Mouse (Mus musculus) liver, postnatal 0 days (tissue): ENCODE data around the gene Moxd2. TPM values are rescaled to one million over a fixed set of nuclear protein-coding genes. Genes with fewer than 3 reads are reported as not detected.

ENCODE experiments used
- ATAC-seq: fragments of 200-750 bp; cut with Nextera tagmentation; 2 replicates; pipeline ENCODE4 v1.8.0; 2017; ENCODE audit warnings: mild to moderate bottlenecking, moderate library complexity
- DNase-seq: peaks from one replicate; pipeline ENCODE4 v3.0.0-alpha.2; 2016
- H3K27ac ChIP-seq: fragments of 300-500 bp; sonication (generic); 2 replicates; pipeline ENCODE4 v1.5.1; 2014; ENCODE audit warnings: antibody characterized with exemption, moderate library complexity, mild to moderate bottlenecking, low read depth
- H3K27me3 ChIP-seq: fragments of 300-500 bp; sonication (generic); 2 replicates; pipeline ENCODE4 v1.6.1; 2014; ENCODE audit warnings: low read length, control low read depth, mixed read lengths; ENCODE audit not compliant: insufficient read depth
- H3K36me3 ChIP-seq: fragments of 300-500 bp; sonication (generic); replicated peaks from 2 replicates; pipeline ENCODE4 v1.6.1; 2014; ENCODE audit warnings: mild to moderate bottlenecking, control low read depth, low read length, moderate library complexity, mixed read lengths; ENCODE audit not compliant: insufficient read depth
- H3K4me1 ChIP-seq: fragments of 300-500 bp; sonication (generic); 2 replicates; pipeline ENCODE4 v1.6.1; 2014; ENCODE audit warnings: antibody characterized with exemption, mild to moderate bottlenecking, control low read depth; ENCODE audit not compliant: insufficient read depth
- H3K4me2 ChIP-seq: fragments of 300-500 bp; sonication (generic); 2 replicates; pipeline ENCODE4 v1.6.1; 2014; ENCODE audit warnings: low read depth, mild to moderate bottlenecking, low read length, moderate library complexity, mixed read lengths
- H3K4me3 ChIP-seq: fragments of 300-500 bp; sonication (generic); 2 replicates; pipeline ENCODE4 v1.5.1; 2014; ENCODE audit warnings: low read depth, low read length
- H3K9ac ChIP-seq: fragments of 300-500 bp; sonication (generic); replicated peaks from 2 replicates; pipeline ENCODE4 v1.6.1; 2014; ENCODE audit warnings: mild to moderate bottlenecking, moderate library complexity
- H3K9me3 ChIP-seq: fragments of 300-500 bp; sonication (generic); 2 replicates; pipeline ENCODE4 v1.6.1; 2016; ENCODE audit warnings: mild to moderate bottlenecking, control low read depth, low read length, mixed read lengths
- CTCF ChIP-seq: sonication (generic); IDR thresholded peaks from 2 replicates; pipeline ENCODE4 v1.5.1; 2016; ENCODE audit warnings: antibody characterized with exemption, low read depth
- EP300 ChIP-seq: IDR thresholded peaks from 2 replicates; pipeline ENCODE4 v1.6.1; 2016; ENCODE audit warnings: antibody characterized with exemption, low read depth, mild to moderate bottlenecking
- WGBS: fragments of 180-500 bp; shearing (Covaris S2); extraction: QIAGEN DNeasy Blood & Tissue Kit; methylation state at CpG from one replicate; pipeline ENCODE4 v1.1.7; 2014; ENCODE audit not compliant: insufficient replicate concordance; 5-methylcytosine and 5-hydroxymethylcytosine counted together
- polyA plus RNA-seq: library from polyadenylated mRNA; unstranded; fragments of >200 nt; fragmentation: Nextera tagmentation; extraction: Ambion mirVana; gene quantifications from 2 replicates; pipeline ENCODE4 v1.2.1, GENCODE M21; 2015

Moxd2 gene
- polyA plus RNA-seq, result not detected in 2 replicates

DNA sequence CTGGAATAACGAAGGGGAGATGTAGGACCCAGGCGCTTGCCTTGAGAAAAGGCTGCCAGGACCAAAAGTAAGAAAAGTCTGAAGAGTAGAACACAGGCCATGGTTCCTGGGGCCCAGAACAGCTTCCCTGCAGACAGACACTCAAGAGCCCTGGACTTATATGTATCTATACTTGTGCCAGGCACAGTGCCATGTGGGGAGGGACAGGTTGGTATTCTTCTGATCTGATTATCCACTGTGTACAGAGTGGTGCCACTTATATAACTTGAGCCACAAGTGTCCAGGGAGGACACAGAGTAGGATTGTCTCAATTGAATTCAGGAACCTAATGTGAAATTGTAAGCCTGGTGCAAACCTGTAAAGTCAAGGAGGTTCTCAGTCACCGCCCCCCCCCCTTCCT is at the start of gene Moxd2:
TSS of gene Moxd2 (minus strand) at position 101 of the 400 bp plus-strand sequence.
- Histone ChIP-seq H3K27ac (no peak within 1 kb of the TSS), H3K9ac (no peak within 1 kb of the TSS), H3K36me3 (no peaks in the 10 kb centered on the region), H3K4me3 (no peak within 1 kb of the TSS), H3K27me3 (no peaks in the 10 kb centered on the region), H3K4me1 (no peaks in the 10 kb centered on the region; the same call in 1 of the 2 replicates), H3K9me3 (no peaks in the 10 kb centered on the region), H3K4me2 (no peak within 1 kb of the TSS)
- 93% methylated on average over 3 of the region's 3 CpGs for WGBS
- no peak for ATAC-seq
- DNase-seq, result no peak
- TF ChIP-seq CTCF (no peak), EP300 (no peak)

DNA sequence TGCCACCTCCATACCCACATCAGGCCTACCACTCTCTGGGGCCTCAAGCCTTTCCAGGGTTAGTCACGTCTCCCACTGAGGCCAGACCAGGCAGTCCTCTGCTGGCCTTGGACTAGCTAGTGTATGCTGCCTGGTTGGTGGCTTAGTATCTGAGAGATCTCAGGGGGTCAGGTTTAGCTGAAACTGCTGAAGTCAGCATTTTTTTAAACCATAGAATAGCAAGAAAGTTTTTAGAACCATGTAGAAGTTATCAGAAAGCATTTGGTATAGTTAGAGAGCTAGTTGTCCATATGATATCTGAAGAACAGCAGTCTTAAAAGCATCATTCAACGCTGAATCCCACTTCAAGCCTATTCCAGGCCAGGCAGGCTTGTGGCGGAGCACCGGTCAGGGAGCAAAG is 32.7 kb upstream of the Moxd2 start:
- no peaks in the 10 kb centered on the region for H3K9me3 ChIP-seq
- no peak overlapping the region for H3K4me3 ChIP-seq
- H3K4me2 ChIP-seq, result no peak overlapping the region
- no peak for DNase-seq
- H3K9ac ChIP-seq, result no peak overlapping the region
- TF ChIP-seq CTCF (no peak), EP300 (no peak)
- no peaks in the 10 kb centered on the region for H3K27me3 ChIP-seq
- no peaks in the 10 kb centered on the region for H3K36me3 ChIP-seq
- WGBS, result 79% methylated on average over 4 of the region's 4 CpGs
- H3K27ac ChIP-seq, result no peak overlapping the region
- ATAC-seq, result no peak
- H3K4me1 ChIP-seq, result no peaks in the 10 kb centered on the region

DNA sequence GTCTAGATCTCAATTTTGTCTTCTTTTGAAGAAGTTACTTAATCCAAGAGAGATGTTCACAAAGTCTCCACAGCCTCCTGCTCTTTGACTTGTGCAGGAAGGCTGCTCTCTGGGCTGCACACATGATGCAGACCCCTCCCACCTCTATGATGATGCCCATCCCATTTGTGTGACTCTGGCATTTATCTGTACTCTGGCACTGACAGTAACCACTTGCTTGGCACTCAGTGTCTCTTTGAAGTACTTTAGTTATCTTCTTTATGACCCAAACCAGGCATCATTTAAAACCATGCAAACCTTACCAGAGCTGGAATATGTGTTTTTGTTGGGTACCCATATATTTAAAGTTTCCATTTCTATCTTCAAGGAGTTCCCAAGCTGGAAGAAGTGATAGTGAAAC is 13.0 kb upstream of the Moxd2 start, which contains the start of gene Prss58:
TSS of gene Prss58 (minus strand) at position 101 of the 400 bp plus-strand sequence.
- no peaks in the 10 kb centered on the region for H3K9me3 ChIP-seq

DNA sequence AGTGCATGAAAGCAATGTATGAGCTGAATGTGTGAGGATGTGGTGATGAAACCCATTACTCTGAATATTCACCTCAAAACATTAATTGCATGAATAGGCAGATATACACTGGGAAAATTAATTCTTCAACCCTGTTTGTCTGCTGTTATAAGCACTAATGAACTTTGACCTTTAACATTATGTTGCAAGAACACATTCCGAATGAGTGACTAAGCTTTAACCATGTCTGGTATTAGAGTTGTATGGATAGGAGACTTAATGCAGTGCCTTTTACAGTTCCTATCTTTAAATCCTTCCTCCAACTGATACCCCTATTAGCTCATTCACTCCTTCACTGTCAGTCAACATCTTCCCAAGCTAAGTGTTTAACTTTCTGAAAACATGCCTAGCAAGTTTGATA is 7.4 kb upstream of the Moxd2 start:
- 53% methylated on average over 1 of the region's 1 CpGs for WGBS
- ATAC-seq, result peak; percentile 49
- Histone ChIP-seq H3K27me3 (no peaks in the 10 kb centered on the region), H3K4me1 (no peaks in the 10 kb centered on the region; the same call in 1 of the 2 replicates), H3K9me3 (no peaks in the 10 kb centered on the region), H3K27ac (no peak overlapping the region), H3K4me3 (no peak overlapping the region), H3K4me2 (no peak overlapping the region), H3K9ac (no peak overlapping the region), H3K36me3 (no peaks in the 10 kb centered on the region)
- no peak for TF ChIP-seq CTCF
- no peak for TF ChIP-seq EP300
- no peak for DNase-seq

More for the DNA sequence above, 13.0 kb upstream of the Moxd2 start, which contains the start of gene Prss58:
- Histone ChIP-seq H3K9ac (no peak within 1 kb of the TSS), H3K27me3 (no peaks in the 10 kb centered on the region), H3K4me2 (no peak within 1 kb of the TSS), H3K4me3 (no peak within 1 kb of the TSS), H3K36me3 (no peaks in the 10 kb centered on the region), H3K27ac (no peak within 1 kb of the TSS), H3K4me1 (no peaks in the 10 kb centered on the region)
- ATAC-seq, result no peak
- DNase-seq, result no peak
- no peak for TF ChIP-seq EP300
- TF ChIP-seq CTCF, result no peak

DNA sequence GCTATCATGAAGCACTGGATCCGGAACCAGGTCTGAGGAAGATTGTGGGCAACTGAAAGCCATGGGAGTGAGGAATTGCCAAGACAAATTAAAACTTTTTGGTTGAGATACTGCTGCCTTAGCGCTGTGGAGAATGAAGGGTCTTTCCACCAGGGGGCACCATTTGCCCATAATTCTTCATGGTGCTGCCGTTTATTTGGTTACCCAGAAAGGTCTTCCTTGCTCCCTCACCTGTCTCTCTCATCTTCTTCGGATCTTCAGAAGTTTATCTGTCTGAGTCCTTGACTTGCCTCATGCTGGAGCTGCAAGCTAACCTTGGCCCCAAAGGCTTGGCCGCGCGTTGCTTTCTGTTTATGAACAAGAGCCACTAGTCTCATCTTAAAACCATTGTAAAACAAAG is 6.3 kb upstream of the Moxd2 start:
- Histone ChIP-seq H3K4me3 (no peak overlapping the region), H3K4me1 (no peaks in the 10 kb centered on the region; the same call in 1 of the 2 replicates), H3K9me3 (no peaks in the 10 kb centered on the region), H3K27ac (no peak overlapping the region), H3K27me3 (no peaks in the 10 kb centered on the region), H3K36me3 (no peaks in the 10 kb centered on the region), H3K4me2 (no peak overlapping the region), H3K9ac (no peak overlapping the region)
- 30% methylated on average over 7 of the region's 7 CpGs for WGBS
- ATAC-seq, result no peak
- no peak for TF ChIP-seq EP300
- TF ChIP-seq CTCF, result peak; percentile 74
- DNase-seq, result peak; percentile 72

DNA sequence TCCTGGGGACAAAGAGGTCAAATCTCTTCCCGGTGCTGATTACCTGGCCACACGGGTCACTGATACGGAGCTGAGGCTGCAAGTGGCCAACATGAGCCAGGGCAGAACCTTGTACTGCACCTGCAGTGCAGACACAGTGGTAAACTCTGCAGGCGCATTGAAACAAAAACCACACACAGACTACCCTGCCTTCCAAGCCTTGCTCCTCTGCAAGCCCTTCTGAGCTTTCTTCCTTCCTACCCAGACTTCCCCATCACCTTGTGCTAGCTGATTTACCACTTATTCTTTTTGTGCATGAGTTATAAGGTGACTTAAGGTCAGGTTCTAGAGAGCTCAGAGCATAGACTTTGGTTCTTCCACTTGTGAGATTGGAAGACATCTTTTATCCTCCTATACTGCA is 4.5 kb upstream of the Moxd2 start:
- peak overlapping the region; percentile 82 for H3K27ac ChIP-seq
- no peak for DNase-seq
- no peak overlapping the region for H3K4me3 ChIP-seq
- 23% methylated on average over 4 of the region's 4 CpGs for WGBS
- H3K4me2 ChIP-seq, result peak overlapping the region; percentile 11; the same call in 1 of the 2 replicates
- no peaks in the 10 kb centered on the region for H3K27me3 ChIP-seq
- no peak for TF ChIP-seq CTCF
- no peak for TF ChIP-seq EP300
- no peaks in the 10 kb centered on the region for H3K9me3 ChIP-seq
- H3K4me1 ChIP-seq, result no peaks in the 10 kb centered on the region; the same call in 1 of the 2 replicates
- no peaks in the 10 kb centered on the region for H3K36me3 ChIP-seq
- 0 out of 2 replicates have a peak, but pooled peaks have one; percentile 18 for ATAC-seq
- no peak overlapping the region for H3K9ac ChIP-seq

DNA sequence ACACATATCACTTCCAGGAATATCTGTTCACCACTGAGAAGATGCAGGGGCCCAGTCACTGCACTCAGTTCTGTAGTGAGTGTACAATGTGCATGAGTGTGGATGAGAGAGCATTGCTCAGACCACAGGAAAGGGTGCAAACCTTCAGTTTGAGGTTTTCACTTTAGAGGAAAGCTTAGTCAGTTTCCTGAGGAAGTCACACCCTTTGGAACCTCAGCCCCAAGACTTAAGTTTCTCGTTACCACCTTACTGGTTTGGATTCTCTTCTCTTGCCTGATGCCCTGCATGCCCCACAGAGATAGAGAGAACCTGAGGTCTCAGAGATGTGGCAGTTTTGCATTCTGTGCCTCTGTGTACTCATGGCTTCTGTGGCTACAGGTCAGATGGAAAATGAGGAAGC is 3.7 kb upstream of the Moxd2 start:
- Histone ChIP-seq H3K4me1 (no peaks in the 10 kb centered on the region; the same call in 1 of the 2 replicates), H3K36me3 (no peaks in the 10 kb centered on the region), H3K4me2 (no peak overlapping the region), H3K27ac (peak overlapping the region; percentile 82), H3K27me3 (no peaks in the 10 kb centered on the region), H3K9me3 (no peaks in the 10 kb centered on the region), H3K9ac (no peak overlapping the region), H3K4me3 (no peak overlapping the region)
- WGBS, result 20% methylated on average over 1 of the region's 1 CpGs
- peak; percentile 76 for ATAC-seq
- TF ChIP-seq EP300 (no peak), CTCF (no peak)
- no peak for DNase-seq
